Mouse (Mus musculus) hindbrain, embryonic 12.5 days (tissue): ENCODE data around the gene Camkv. TPM values are rescaled to one million over a fixed set of nuclear protein-coding genes. Genes with fewer than 3 reads are reported as not detected.

Source experiments
- ATAC-seq: fragments of 200-750 bp; cut with Nextera tagmentation; 2 replicates; pipeline ENCODE4 v1.8.0; 2017; ENCODE audit warnings: moderate TSS enrichment; ENCODE audit not compliant: low FRiP score
- H3K27ac ChIP-seq: fragments of 300-500 bp; sonication (generic); 2 replicates; pipeline ENCODE4 v1.5.1; 2016; ENCODE audit warnings: mild to moderate bottlenecking
- H3K27me3 ChIP-seq: fragments of 300-500 bp; sonication (generic); 2 replicates; pipeline ENCODE4 v1.6.1; 2016; ENCODE audit warnings: mild to moderate bottlenecking
- H3K36me3 ChIP-seq: fragments of 300-500 bp; sonication (generic); 2 replicates; pipeline ENCODE4 v1.6.1; 2016; ENCODE audit warnings: mild to moderate bottlenecking
- H3K4me1 ChIP-seq: fragments of 300-500 bp; sonication (generic); 2 replicates; pipeline ENCODE4 v1.6.1; 2016
- H3K4me2 ChIP-seq: fragments of 300-500 bp; sonication (generic); replicated peaks from 2 replicates; pipeline ENCODE4 v1.6.1; 2016; ENCODE audit warnings: mild to moderate bottlenecking
- H3K4me3 ChIP-seq: fragments of 300-500 bp; sonication (generic); 2 replicates; pipeline ENCODE4 v1.5.1; 2016; ENCODE audit warnings: mild to moderate bottlenecking
- H3K9ac ChIP-seq: fragments of 300-500 bp; sonication (generic); 2 replicates; pipeline ENCODE4 v1.6.1; 2016; ENCODE audit warnings: mild to moderate bottlenecking, moderate library complexity
- H3K9me3 ChIP-seq: fragments of 300-500 bp; sonication (generic); replicated peaks from 2 replicates; pipeline ENCODE4 v1.6.1; 2016; ENCODE audit warnings: mild to moderate bottlenecking
- WGBS: fragments of 180-500 bp; shearing (Covaris S2); methylation state at CpG from one replicate; pipeline ENCODE4 v1.1.7; 2016; 5-methylcytosine and 5-hydroxymethylcytosine counted together
- polyA plus RNA-seq: library from polyadenylated mRNA; unstranded; fragments of >200 nt; fragmentation: Nextera tagmentation; extraction: Ambion mirVana; gene quantifications from 2 replicates; pipeline ENCODE4 v1.2.1, GENCODE M21; 2016

Gene Camkv
- polyA plus RNA-seq, 1 experiment from 2014 or later: 7.3 TPM

- Histone ChIP-seq H3K36me3 (no peaks in the 10 kb centered on the region), H3K9me3 (no peaks in the 10 kb centered on the region), H3K9ac (peak overlapping the region; percentile 72), H3K27ac (peak overlapping the region; percentile 85; the same call in 1 of the 2 replicates), H3K27me3 (no peaks in the 10 kb centered on the region), H3K4me3 (peak overlapping the region; percentile 67), H3K4me1 (peaks cover 15% of the 10 kb centered on the region), H3K4me2 (peak overlapping the region; percentile 82)
- ATAC-seq: peak; percentile 92
- 9% methylated on average over 45 of the region's 45 CpGs for WGBS
These were observed 15.2 kb downstream of the Camkv start for GRCm38 (mm10) chr9:107950460-107951355.

GRCm38 (mm10) chr9:107955613-107956289, 20.3 kb downstream of the Camkv start:
- no peak overlapping the region for H3K27ac ChIP-seq
- WGBS: 88% methylated on average over 6 of the region's 6 CpGs
- no peaks in the 10 kb centered on the region for H3K9me3 ChIP-seq
- peaks cover 11% of the 10 kb centered on the region for H3K4me1 ChIP-seq
- no peak overlapping the region for H3K9ac ChIP-seq
- H3K27me3 ChIP-seq: no peaks in the 10 kb centered on the region
- ATAC-seq: no peak
- no peak overlapping the region for H3K4me3 ChIP-seq
- H3K4me2 ChIP-seq: no peak overlapping the region
- H3K36me3 ChIP-seq: peaks cover 14% of the 10 kb centered on the region; the same call in 1 of the 2 replicates

- no peaks in the 10 kb centered on the region for H3K27me3 ChIP-seq
These were observed 21.7 kb downstream of the Camkv start for GRCm38 (mm10) chr9:107957141-107957540.

GRCm38 (mm10) chr9:107959896-107960295, 24.4 kb downstream of the Camkv start:
- no peak for ATAC-seq
- Histone ChIP-seq H3K4me2 (no peak overlapping the region), H3K4me3 (no peak overlapping the region), H3K36me3 (peaks cover 34% of the 10 kb centered on the region; the same call in 1 of the 2 replicates), H3K9me3 (no peaks in the 10 kb centered on the region), H3K9ac (no peak overlapping the region), H3K4me1 (peaks cover 12% of the 10 kb centered on the region), H3K27me3 (no peaks in the 10 kb centered on the region), H3K27ac (no peak overlapping the region)
- 68% methylated on average over 6 of the region's 6 CpGs for WGBS

More at GRCm38 (mm10) chr9:107957141-107957540, 21.7 kb downstream of the Camkv start:
- H3K27ac ChIP-seq: no peak overlapping the region
- H3K36me3 ChIP-seq: peaks cover 18% of the 10 kb centered on the region; the same call in 1 of the 2 replicates
- H3K4me1 ChIP-seq: peaks cover 12% of the 10 kb centered on the region
- 37% methylated on average over 6 of the region's 6 CpGs for WGBS
- H3K9ac ChIP-seq: 0 out of 2 replicates have a peak overlapping the region, but pooled peaks have one; percentile 15
- H3K4me3 ChIP-seq: no peak overlapping the region
- no peak for ATAC-seq
- H3K9me3 ChIP-seq: no peaks in the 10 kb centered on the region
- H3K4me2 ChIP-seq: no peak overlapping the region

- peaks cover 12% of the 10 kb centered on the region for H3K4me1 ChIP-seq
- WGBS: 74% methylated on average over 4 of the region's 4 CpGs
- H3K4me3 ChIP-seq: no peak overlapping the region
- 0 out of 2 replicates have a peak overlapping the region, but pooled peaks have one; percentile 25 for H3K9ac ChIP-seq
- no peak overlapping the region for H3K27ac ChIP-seq
- H3K4me2 ChIP-seq: no peak overlapping the region
- no peaks in the 10 kb centered on the region for H3K27me3 ChIP-seq
- H3K9me3 ChIP-seq: no peaks in the 10 kb centered on the region
- no peak for ATAC-seq
- H3K36me3 ChIP-seq: peaks cover 34% of the 10 kb centered on the region; the same call in 1 of the 2 replicates
These were observed 25.5 kb downstream of the Camkv start for GRCm38 (mm10) chr9:107960928-107961327.

GRCm38 (mm10) chr9:107961351-107961762, 25.9 kb downstream of the Camkv start:
- no peak overlapping the region for H3K4me2 ChIP-seq
- 78% methylated on average over 10 of the region's 10 CpGs for WGBS
- no peak; the same call in 1 of the 2 replicates for ATAC-seq

GRCm38 (mm10) chr9:107961881-107962280, 26.4 kb downstream of the Camkv start:
- Histone ChIP-seq H3K4me1 (peaks cover 12% of the 10 kb centered on the region), H3K27ac (peak overlapping the region; percentile 8; the same call in 1 of the 2 replicates), H3K4me2 (no peak overlapping the region), H3K9me3 (no peaks in the 10 kb centered on the region), H3K9ac (no peak overlapping the region), H3K27me3 (no peaks in the 10 kb centered on the region), H3K4me3 (no peak overlapping the region), H3K36me3 (peaks cover 34% of the 10 kb centered on the region; the same call in 1 of the 2 replicates)
- no peak for ATAC-seq
- 54% methylated on average over 5 of the region's 5 CpGs for WGBS

More at GRCm38 (mm10) chr9:107961351-107961762, 25.9 kb downstream of the Camkv start:
- Histone ChIP-seq H3K4me1 (peaks cover 12% of the 10 kb centered on the region), H3K27me3 (no peaks in the 10 kb centered on the region), H3K27ac (peak overlapping the region; percentile 8; the same call in 1 of the 2 replicates), H3K36me3 (peaks cover 34% of the 10 kb centered on the region; the same call in 1 of the 2 replicates), H3K4me3 (no peak overlapping the region), H3K9ac (0 out of 2 replicates have a peak overlapping the region, but pooled peaks have one; percentile 25), H3K9me3 (no peaks in the 10 kb centered on the region)

GRCm38 (mm10) chr9:107962916-107963315, 27.4 kb downstream of the Camkv start:
- ATAC-seq: no peak
- H3K27ac ChIP-seq: no peak overlapping the region
- peaks cover 27% of the 10 kb centered on the region; the same call in 1 of the 2 replicates for H3K36me3 ChIP-seq
- no peak overlapping the region for H3K4me3 ChIP-seq
- H3K27me3 ChIP-seq: no peaks in the 10 kb centered on the region
- no peaks in the 10 kb centered on the region for H3K9me3 ChIP-seq
- H3K4me2 ChIP-seq: no peak overlapping the region
- 91% methylated on average over 9 of the region's 9 CpGs for WGBS
- no peak overlapping the region for H3K9ac ChIP-seq
- peaks cover 12% of the 10 kb centered on the region for H3K4me1 ChIP-seq

GRCm38 (mm10) chr9:107963700-107964099, 28.2 kb downstream of the Camkv start:
- H3K36me3 ChIP-seq: peaks cover 28% of the 10 kb centered on the region; the same call in 1 of the 2 replicates
- no peaks in the 10 kb centered on the region for H3K27me3 ChIP-seq
- no peak overlapping the region for H3K9ac ChIP-seq
- WGBS: 28% methylated on average over 5 of the region's 5 CpGs
- no peak overlapping the region for H3K4me2 ChIP-seq
- no peaks in the 10 kb centered on the region for H3K9me3 ChIP-seq
- ATAC-seq: no peak
- peaks cover 12% of the 10 kb centered on the region for H3K4me1 ChIP-seq
- H3K27ac ChIP-seq: no peak overlapping the region
- no peak overlapping the region for H3K4me3 ChIP-seq

- Histone ChIP-seq H3K36me3 (peaks cover 33% of the 10 kb centered on the region), H3K27ac (no peak overlapping the region), H3K4me3 (no peak overlapping the region), H3K9ac (no peak overlapping the region), H3K4me1 (peaks cover 12% of the 10 kb centered on the region), H3K9me3 (no peaks in the 10 kb centered on the region), H3K27me3 (no peaks in the 10 kb centered on the region), H3K4me2 (no peak overlapping the region)
- no peak for ATAC-seq
- 91% methylated on average over 9 of the region's 9 CpGs for WGBS
These were observed 29.2 kb downstream of the Camkv start for GRCm38 (mm10) chr9:107964681-107965080.

- no peak overlapping the region for H3K4me3 ChIP-seq
- ATAC-seq: no peak
- WGBS: 94% methylated on average over 10 of the region's 10 CpGs
- no peak overlapping the region for H3K4me2 ChIP-seq
- H3K4me1 ChIP-seq: peaks cover 3% of the 10 kb centered on the region; the same call in 1 of the 2 replicates
- no peak overlapping the region for H3K27ac ChIP-seq
- H3K9ac ChIP-seq: 0 out of 2 replicates have a peak overlapping the region, but pooled peaks have one; percentile 13
- H3K9me3 ChIP-seq: no peaks in the 10 kb centered on the region
- H3K36me3 ChIP-seq: peaks cover 42% of the 10 kb centered on the region
- no peaks in the 10 kb centered on the region for H3K27me3 ChIP-seq
These were observed 31.2 kb downstream of the Camkv start for GRCm38 (mm10) chr9:107966676-107967075.

GRCm38 (mm10) chr9:107967437-107967836, 32.0 kb downstream of the Camkv start:
- no peaks in the 10 kb centered on the region for H3K4me1 ChIP-seq
- no peak overlapping the region for H3K27ac ChIP-seq
- no peak overlapping the region for H3K4me2 ChIP-seq
- 90% methylated on average over 6 of the region's 6 CpGs for WGBS
- H3K4me3 ChIP-seq: no peak overlapping the region
- no peak for ATAC-seq
- H3K9ac ChIP-seq: no peak overlapping the region
- no peaks in the 10 kb centered on the region for H3K9me3 ChIP-seq
- no peaks in the 10 kb centered on the region for H3K27me3 ChIP-seq
- H3K36me3 ChIP-seq: peaks cover 35% of the 10 kb centered on the region
